Mouse (Mus musculus) erythroblast, embryonic 14.5 days (primary cell): ENCODE data around the gene Pcsk5.

ENCODE experiments used
- GATA1 ChIP-seq: IDR thresholded peaks from 2 replicates; pipeline ENCODE4 v1.6.1; 2012; ENCODE audit warnings: low read length, inconsistent platforms, mixed read lengths
- TAL1 ChIP-seq: IDR thresholded peaks from 3 replicates; pipeline ENCODE4 v1.6.1; 2012; ENCODE audit warnings: low read length, inconsistent platforms, mixed read lengths

GRCm38 (mm10) chr19:17443581-17443980, 393.9 kb downstream of the Pcsk5 start:
- TF ChIP-seq GATA1 (no peak), TAL1 (no peak)
